Mouse (Mus musculus) hindbrain, postnatal 0 days (tissue): ENCODE measurements at regions not wholly inside any gene's neighbourhood (a gene's known extent, or its start where the extent isn't known, plus 50 kb on each side); places are given as distances from the start of the nearest gene placed in this dataset.

ENCODE experiments used
- ATAC-seq: fragments of 200-750 bp; cut with Nextera tagmentation; 2 replicates; pipeline ENCODE4 v1.8.0; 2017; ENCODE audit warnings: mild to moderate bottlenecking, moderate TSS enrichment, moderate library complexity
- DNase-seq: peaks from one replicate; pipeline ENCODE4 v3.0.0-alpha.2; 2015; ENCODE audit warnings: low spot score
- H3K27ac ChIP-seq: fragments of 300-500 bp; sonication (generic); 2 replicates; pipeline ENCODE4 v1.5.1; 2014; ENCODE audit warnings: mild to moderate bottlenecking
- H3K27me3 ChIP-seq: fragments of 300-500 bp; sonication (generic); 2 replicates; pipeline ENCODE4 v1.6.1; 2014; ENCODE audit warnings: low read length, mixed read lengths; ENCODE audit not compliant: insufficient read depth
- H3K36me3 ChIP-seq: fragments of 300-500 bp; sonication (generic); 2 replicates; pipeline ENCODE4 v1.6.1; 2014; ENCODE audit warnings: low read length, mixed read lengths; ENCODE audit not compliant: insufficient read depth
- H3K4me1 ChIP-seq: fragments of 300-500 bp; sonication (generic); 2 replicates; pipeline ENCODE4 v1.6.1; 2014; ENCODE audit warnings: antibody characterized with exemption, low read length, mixed read lengths; ENCODE audit not compliant: insufficient read depth
- H3K4me2 ChIP-seq: fragments of 300-500 bp; sonication (generic); 2 replicates; pipeline ENCODE4 v1.6.1; 2014; ENCODE audit warnings: low read depth, mild to moderate bottlenecking, low read length, moderate library complexity, mixed read lengths
- H3K4me3 ChIP-seq: fragments of 300-500 bp; sonication (generic); 2 replicates; pipeline ENCODE4 v1.5.1; 2014; ENCODE audit warnings: low read length
- H3K9ac ChIP-seq: fragments of 300-500 bp; sonication (generic); replicated peaks from 2 replicates; pipeline ENCODE4 v1.6.1; 2014; ENCODE audit warnings: mild to moderate bottlenecking, low read length, moderate library complexity, mixed read lengths
- H3K9me3 ChIP-seq: fragments of 300-500 bp; sonication (generic); 2 replicates; pipeline ENCODE4 v1.6.1; 2016; ENCODE audit warnings: low read length, mixed read lengths
- CTCF ChIP-seq: IDR thresholded peaks from 2 replicates; pipeline ENCODE4 v1.5.1; 2016; ENCODE audit warnings: antibody characterized with exemption, control low read depth, low read depth
- WGBS: fragments of 180-500 bp; shearing (Covaris S2); extraction: QIAGEN DNeasy Blood & Tissue Kit; methylation state at CpG from one replicate; pipeline ENCODE4 v1.1.7; 2014; 5-methylcytosine and 5-hydroxymethylcytosine counted together

GRCm38 (mm10) chr19:28188363-28188762 is 177.4 kb upstream of the Rfx3 start:
- H3K4me1 ChIP-seq: no peaks in the 10 kb centered on the region
- no peak overlapping the region for H3K4me3 ChIP-seq
- no peak overlapping the region for H3K9ac ChIP-seq
- H3K36me3 ChIP-seq: no peaks in the 10 kb centered on the region
- H3K27me3 ChIP-seq: no peaks in the 10 kb centered on the region
- no peaks in the 10 kb centered on the region for H3K9me3 ChIP-seq
- TF ChIP-seq CTCF: no peak
- ATAC-seq (no peak), DNase-seq (no peak)
- no peak overlapping the region for H3K4me2 ChIP-seq
- WGBS: 88% methylated on average over 6 of the region's 6 CpGs
- H3K27ac ChIP-seq: no peak overlapping the region

DNA sequence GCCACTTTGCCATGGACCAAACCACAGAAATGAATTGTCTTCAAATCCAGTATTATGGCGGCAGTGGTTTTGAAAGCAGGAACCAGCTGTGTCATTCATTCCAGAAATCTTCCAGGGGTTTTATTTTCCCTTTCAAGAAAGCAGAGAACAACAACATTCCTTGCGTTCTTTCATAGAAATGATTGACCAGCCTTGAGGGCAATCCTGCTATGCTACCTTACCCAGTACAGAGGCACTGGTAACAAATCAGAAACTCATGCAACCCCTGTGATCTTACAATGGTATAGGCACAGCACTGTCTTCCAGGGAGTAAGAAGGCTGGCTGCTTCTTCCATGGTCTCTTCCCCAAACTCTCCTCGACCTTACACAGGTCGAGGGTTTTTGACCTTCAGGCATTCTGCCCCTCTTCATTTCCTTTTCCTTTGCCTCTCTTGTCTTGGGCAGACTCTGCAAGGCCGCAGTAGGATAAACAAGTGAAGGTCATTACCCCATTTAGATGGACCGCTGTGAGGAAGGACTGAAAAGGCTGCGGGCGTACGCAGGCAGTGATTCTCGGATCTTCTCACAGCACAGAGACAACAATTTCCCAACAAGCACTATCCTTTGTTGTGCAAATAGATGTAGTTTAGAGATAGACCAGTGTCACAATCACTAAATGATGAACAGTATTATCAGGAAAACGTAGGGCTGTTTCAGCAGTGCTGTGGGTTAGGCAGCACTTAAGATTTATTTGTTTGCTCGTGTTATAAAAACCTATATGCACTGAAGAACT is 171.6 kb upstream of the Rfx3 start:
- 80% methylated on average over 12 of the region's 12 CpGs for WGBS
- DNase-seq: no peak
- ATAC-seq: no peak
- Histone ChIP-seq H3K9ac (no peak overlapping the region), H3K36me3 (no peaks in the 10 kb centered on the region), H3K4me3 (no peak overlapping the region), H3K9me3 (no peaks in the 10 kb centered on the region), H3K27me3 (no peaks in the 10 kb centered on the region), H3K4me2 (no peak overlapping the region), H3K27ac (no peak overlapping the region), H3K4me1 (no peaks in the 10 kb centered on the region)
- TF ChIP-seq CTCF: no peak

DNA sequence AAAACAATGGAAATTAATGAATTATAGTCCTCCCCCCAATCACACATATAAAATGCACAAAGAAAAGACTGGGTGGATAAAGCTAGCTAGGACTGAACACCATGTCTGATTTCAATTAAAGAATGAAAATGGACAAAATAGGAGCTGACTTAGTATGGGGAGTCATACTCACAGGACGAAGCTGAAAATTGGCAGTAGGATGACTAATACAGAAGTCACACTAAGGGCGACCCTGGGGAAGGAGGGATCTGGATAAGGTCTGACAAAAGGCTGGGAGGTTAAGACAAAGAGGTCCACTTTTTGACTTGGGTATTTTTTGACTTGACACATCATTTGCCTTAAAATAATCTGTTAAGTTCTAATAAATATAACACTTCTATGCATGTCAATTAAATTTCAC is 170.2 kb upstream of the Rfx3 start:
- no peak for DNase-seq
- no peak overlapping the region for H3K4me3 ChIP-seq
- TF ChIP-seq CTCF: no peak
- H3K27ac ChIP-seq: no peak overlapping the region
- no peak overlapping the region for H3K9ac ChIP-seq
- no peaks in the 10 kb centered on the region for H3K36me3 ChIP-seq
- no peak overlapping the region for H3K4me2 ChIP-seq
- no peaks in the 10 kb centered on the region for H3K27me3 ChIP-seq
- ATAC-seq: no peak
- 84% methylated on average over 2 of the region's 2 CpGs for WGBS
- no peaks in the 10 kb centered on the region for H3K4me1 ChIP-seq
- no peaks in the 10 kb centered on the region for H3K9me3 ChIP-seq

- WGBS: 92% methylated on average over 6 of the region's 6 CpGs
- H3K27ac ChIP-seq: no peak overlapping the region
- no peak overlapping the region for H3K9ac ChIP-seq
- no peak overlapping the region for H3K4me2 ChIP-seq
- no peak for TF ChIP-seq CTCF
- DNase-seq: no peak
- H3K4me1 ChIP-seq: no peaks in the 10 kb centered on the region
- no peaks in the 10 kb centered on the region for H3K36me3 ChIP-seq
- ATAC-seq: no peak
- no peak overlapping the region for H3K4me3 ChIP-seq
- H3K27me3 ChIP-seq: no peaks in the 10 kb centered on the region
- H3K9me3 ChIP-seq: no peaks in the 10 kb centered on the region
Measured at GRCm38 (mm10) chr19:28178114-28178513, 167.1 kb upstream of the Rfx3 start.

- H3K9ac ChIP-seq: no peak overlapping the region
- no peaks in the 10 kb centered on the region for H3K4me1 ChIP-seq
- no peaks in the 10 kb centered on the region for H3K27me3 ChIP-seq
- ATAC-seq (no peak), DNase-seq (no peak)
- no peak overlapping the region for H3K4me2 ChIP-seq
- H3K27ac ChIP-seq: no peak overlapping the region
- no peak for TF ChIP-seq CTCF
- WGBS: 81% methylated on average over 6 of the region's 6 CpGs
- no peak overlapping the region for H3K4me3 ChIP-seq
- no peaks in the 10 kb centered on the region for H3K9me3 ChIP-seq
- no peaks in the 10 kb centered on the region for H3K36me3 ChIP-seq
Measured at GRCm38 (mm10) chr19:28176821-28177220, 165.9 kb upstream of the Rfx3 start.

GRCm38 (mm10) chr19:28171836-28172534 is 161.0 kb upstream of the Rfx3 start:
- no peak overlapping the region for H3K4me3 ChIP-seq
- DNase-seq (no peak), ATAC-seq (no peak)
- no peaks in the 10 kb centered on the region for H3K4me1 ChIP-seq
- 80% methylated on average over 11 of the region's 11 CpGs for WGBS
- H3K9ac ChIP-seq: no peak overlapping the region
- H3K27ac ChIP-seq: no peak overlapping the region
- H3K36me3 ChIP-seq: no peaks in the 10 kb centered on the region
- TF ChIP-seq CTCF: no peak
- H3K4me2 ChIP-seq: no peak overlapping the region
- no peaks in the 10 kb centered on the region for H3K27me3 ChIP-seq
- no peaks in the 10 kb centered on the region for H3K9me3 ChIP-seq

DNA sequence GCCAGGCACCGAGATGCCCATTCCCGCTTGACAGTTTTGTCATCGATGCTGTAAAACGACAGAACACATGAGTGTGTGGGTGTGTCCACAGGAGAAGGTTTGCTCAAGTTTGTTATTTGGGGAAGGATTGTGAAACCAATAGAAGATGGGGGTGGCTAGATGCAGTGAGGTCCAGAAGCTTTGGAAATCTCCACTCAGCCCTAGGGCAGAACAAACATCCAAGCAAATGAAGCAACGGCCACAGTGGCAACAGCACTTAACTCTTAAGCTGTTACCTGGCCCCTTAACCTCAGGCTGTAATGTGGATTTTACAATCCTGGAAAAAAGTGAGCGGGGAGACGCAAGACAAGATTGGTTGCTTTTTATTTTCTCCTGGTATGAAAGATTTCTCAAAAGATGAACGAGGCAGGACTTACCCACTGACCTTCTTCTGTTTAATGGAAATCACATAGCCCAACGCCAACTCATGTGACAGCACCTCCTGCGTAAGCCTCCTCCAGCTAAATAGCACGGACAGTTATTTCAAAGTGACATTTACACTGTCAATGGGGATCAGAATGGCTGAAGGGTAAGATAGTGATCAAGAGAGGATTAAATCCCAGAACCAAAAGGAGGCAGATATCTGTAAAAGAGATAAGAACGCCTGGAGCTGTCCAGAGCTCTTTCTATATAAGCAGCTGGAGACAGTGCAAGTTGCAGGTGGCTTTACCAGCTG is 156.6 kb upstream of the Rfx3 start:
- no peaks in the 10 kb centered on the region for H3K9me3 ChIP-seq
- H3K36me3 ChIP-seq: no peaks in the 10 kb centered on the region
- no peak overlapping the region for H3K27ac ChIP-seq
- no peak overlapping the region for H3K9ac ChIP-seq
- 87% methylated on average over 12 of the region's 12 CpGs for WGBS
- H3K27me3 ChIP-seq: no peaks in the 10 kb centered on the region
- no peaks in the 10 kb centered on the region for H3K4me1 ChIP-seq
- H3K4me2 ChIP-seq: no peak overlapping the region
- no peak for DNase-seq
- no peak for ATAC-seq
- no peak overlapping the region for H3K4me3 ChIP-seq
- TF ChIP-seq CTCF: no peak
